Mouse (Mus musculus) embryonic fibroblast, embryonic 13.5 days (primary cell): Measurements from ENCODE around the gene Rxra. TPM values are rescaled to one million over a fixed set of nuclear protein-coding genes. Genes with fewer than 3 reads are reported as not detected.
A peak's percentile ranks its signal among the peaks of the same experiment; 100 is the strongest.

Source experiments
- H3K27ac ChIP-seq: 2 replicates; pipeline ENCODE4 v1.5.1; 2012; ENCODE audit warnings: low read length, control low read depth, inconsistent platforms; ENCODE audit not compliant: insufficient read depth
- H3K4me1 ChIP-seq: 2 replicates; pipeline ENCODE4 v1.6.1; 2011; ENCODE audit warnings: low read length; ENCODE audit not compliant: control insufficient read depth, insufficient read depth
- H3K4me3 ChIP-seq: 2 replicates; pipeline ENCODE4 v1.5.1; 2011; ENCODE audit warnings: mild to moderate bottlenecking, control low read depth, low read length; ENCODE audit not compliant: insufficient read depth
- CTCF ChIP-seq: IDR thresholded peaks from 2 replicates; pipeline ENCODE4 v1.5.1; 2011; ENCODE audit warnings: mild to moderate bottlenecking, control low read depth, low read length, moderate library complexity, borderline replicate concordance; ENCODE audit not compliant: insufficient read depth
- POLR2A ChIP-seq: IDR thresholded peaks from 2 replicates; pipeline ENCODE4 v1.6.1; 2011; ENCODE audit warnings: low read depth, mild to moderate bottlenecking, control low read depth, low read length, moderate library complexity
- polyA plus RNA-seq: library from polyadenylated mRNA; stranded (reverse); fragments of >200 nt; gene quantifications from 2 replicates; pipeline ENCODE4 v1.2.4, GENCODE M21; 2011; ENCODE audit warnings: low read depth; ENCODE audit not compliant: missing spikeins, insufficient read length

Rxra gene
- polyA plus RNA-seq, 1 experiment = 35.7 TPM

GRCm38 (mm10) chr2:27670746-27671145 is 5.5 kb upstream of the Rxra start:
- H3K4me1 ChIP-seq = peaks cover 4% of the 10 kb centered on the region; the same call in 1 of the 2 replicates
- no peak overlapping the region for H3K4me3 ChIP-seq
- no peak for TF ChIP-seq CTCF
- TF ChIP-seq POLR2A = no peak
- H3K27ac ChIP-seq = no peak overlapping the region

DNA sequence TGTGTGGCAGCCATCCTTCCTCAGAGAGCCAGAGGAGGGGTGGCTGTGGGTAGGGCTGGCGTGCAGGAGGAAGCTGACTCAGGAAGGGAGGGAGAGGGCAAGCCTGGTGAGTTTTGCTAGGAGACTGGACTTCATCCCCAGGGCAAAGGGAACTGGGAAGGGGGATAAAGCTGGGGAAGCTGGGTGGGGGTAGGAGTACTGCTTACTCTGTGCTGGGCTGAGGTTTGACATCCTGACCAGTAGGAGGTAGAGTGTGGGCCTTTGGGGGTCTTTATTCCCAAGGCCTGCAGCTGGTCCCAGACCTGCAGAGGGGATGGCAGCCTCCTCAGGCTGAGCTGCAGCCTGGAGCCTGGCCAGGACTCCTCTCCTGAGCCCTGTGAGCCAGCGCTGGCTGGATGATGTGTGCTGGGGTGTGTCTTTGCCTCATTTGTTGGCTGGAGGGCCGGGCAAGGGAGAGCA is 4.6 kb upstream of the Rxra start:
- H3K4me1 ChIP-seq = peaks cover 4% of the 10 kb centered on the region; the same call in 1 of the 2 replicates
- H3K4me3 ChIP-seq = no peak overlapping the region
- H3K27ac ChIP-seq = no peak overlapping the region
- TF ChIP-seq CTCF (no peak), POLR2A (no peak)

GRCm38 (mm10) chr2:27676478-27677325 is 462 bp downstream of the Rxra start:
- H3K4me1 ChIP-seq = peaks cover 13% of the 10 kb centered on the region
- peak overlapping the region; percentile 58 for H3K4me3 ChIP-seq

GRCm38 (mm10) chr2:27677411-27678310 is 1.4 kb downstream of the Rxra start:
- 0 out of 2 replicates have a peak, but pooled peaks have one; percentile 13 for TF ChIP-seq POLR2A
- no peak for TF ChIP-seq CTCF
- peak overlapping the region; percentile 78 for H3K27ac ChIP-seq
- peaks cover 9% of the 10 kb centered on the region for H3K4me1 ChIP-seq
- H3K4me3 ChIP-seq = peak overlapping the region; percentile 78

More at GRCm38 (mm10) chr2:27676478-27677325, 462 bp downstream of the Rxra start:
- peak overlapping the region; percentile 98 for H3K27ac ChIP-seq
- TF ChIP-seq POLR2A (peak; percentile 53), CTCF (no peak)

- peaks cover 8% of the 10 kb centered on the region for H3K4me1 ChIP-seq
- TF ChIP-seq CTCF = no peak
- TF ChIP-seq POLR2A = no peak
- H3K27ac ChIP-seq = peak overlapping the region; percentile 78; the same call in 1 of the 2 replicates
- H3K4me3 ChIP-seq = peak overlapping the region; percentile 78
These were observed 2.1 kb downstream of the Rxra start for GRCm38 (mm10) chr2:27678331-27678730.

DNA sequence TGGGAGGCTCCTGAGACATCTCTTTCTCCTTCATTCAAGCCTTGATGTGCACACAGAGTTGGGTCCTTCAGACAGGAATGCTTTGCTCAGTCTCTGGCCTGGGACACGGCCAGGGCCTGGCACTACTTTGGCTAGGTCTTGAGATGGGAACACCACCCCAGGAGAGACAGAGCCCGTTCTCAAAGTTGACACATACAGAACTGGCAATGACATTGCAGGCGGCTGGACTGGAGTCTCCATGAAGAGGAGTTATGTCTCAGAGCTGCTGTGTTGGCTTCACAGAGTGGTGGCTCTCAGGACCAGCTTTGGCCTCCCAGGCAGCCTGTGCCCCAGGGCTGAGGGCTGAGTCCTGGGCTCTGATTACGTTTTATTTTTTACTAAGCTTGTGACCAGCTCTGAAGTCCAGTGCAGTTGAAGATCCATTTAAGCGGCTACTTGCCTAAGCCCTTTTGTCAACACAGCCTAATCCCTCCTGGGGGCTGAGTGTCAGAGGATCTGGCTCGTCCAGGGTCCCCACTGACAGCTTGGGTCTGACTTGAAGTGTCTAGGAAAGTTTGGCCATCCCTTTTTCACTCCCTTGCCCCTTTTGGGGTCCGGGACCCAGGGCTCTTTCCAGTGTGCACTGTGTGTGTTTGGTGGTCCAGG is 2.7 kb downstream of the Rxra start:
- H3K4me3 ChIP-seq = peak overlapping the region; percentile 78; the same call in 1 of the 2 replicates
- TF ChIP-seq CTCF (no peak), POLR2A (0 out of 2 replicates have a peak, but pooled peaks have one; percentile 11)
- peak overlapping the region; percentile 9; the same call in 1 of the 2 replicates for H3K27ac ChIP-seq
- peaks cover 8% of the 10 kb centered on the region for H3K4me1 ChIP-seq

DNA sequence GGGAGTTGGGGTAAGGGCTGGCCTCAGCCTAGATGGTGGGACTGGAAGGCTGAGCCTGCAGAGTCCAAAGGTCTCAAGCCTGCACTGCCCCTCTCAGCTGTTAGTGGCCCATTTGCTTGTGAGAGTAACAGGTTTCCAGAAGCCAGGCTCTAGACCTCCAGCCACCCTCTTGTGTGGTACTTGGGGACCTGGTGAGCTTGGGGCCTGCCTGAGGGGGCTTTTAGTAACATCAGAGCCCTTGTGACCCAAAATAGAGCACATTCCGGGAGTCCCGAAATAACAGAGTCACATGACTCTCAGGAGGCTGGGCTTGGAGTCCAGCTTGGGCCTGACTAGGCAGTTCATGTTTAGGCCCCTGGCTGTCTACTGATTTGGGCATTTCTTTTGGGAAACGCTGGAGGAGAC is 3.4 kb downstream of the Rxra start:
- Histone ChIP-seq H3K4me3 (no peak overlapping the region), H3K27ac (peak overlapping the region; percentile 48), H3K4me1 (peaks cover 8% of the 10 kb centered on the region)
- TF ChIP-seq POLR2A (0 out of 2 replicates have a peak, but pooled peaks have one; percentile 20), CTCF (no peak)

DNA sequence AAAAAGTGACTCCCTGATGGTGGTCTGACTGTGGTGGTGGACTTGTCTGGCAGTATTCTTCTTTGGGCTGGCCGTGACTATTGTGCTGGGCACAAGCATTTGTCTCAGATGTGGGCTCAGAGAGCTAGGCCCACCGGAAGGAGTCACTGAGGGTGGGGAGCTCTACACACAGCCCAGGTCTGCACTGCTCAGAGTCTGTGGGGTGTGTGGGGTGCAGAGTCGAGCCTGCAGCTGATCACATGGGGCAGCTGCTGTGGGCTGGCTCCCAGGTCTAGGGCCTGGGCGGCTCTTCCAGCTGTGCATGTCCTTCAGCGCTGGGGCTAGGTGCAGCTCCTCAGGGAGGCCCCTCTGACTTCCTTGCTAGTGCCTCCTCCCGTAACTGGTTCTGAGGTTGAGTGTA is 3.8 kb downstream of the Rxra start:
- Histone ChIP-seq H3K27ac (peak overlapping the region; percentile 48), H3K4me3 (no peak overlapping the region), H3K4me1 (peaks cover 8% of the 10 kb centered on the region)
- TF ChIP-seq CTCF (no peak), POLR2A (no peak)

- TF ChIP-seq POLR2A (no peak), CTCF (no peak)
- Histone ChIP-seq H3K4me3 (no peak overlapping the region), H3K27ac (no peak overlapping the region), H3K4me1 (peaks cover 8% of the 10 kb centered on the region)
These were observed 4.4 kb downstream of the Rxra start for GRCm38 (mm10) chr2:27680595-27680994.
